Mouse (Mus musculus) C2C12 (cell line): ENCODE data around the gene Nenf.

ENCODE experiments used
- CEBPB ChIP-seq: IDR thresholded peaks from one replicate; pipeline ENCODE4 v1.6.1; 2011; ENCODE audit warnings: low read depth, mild to moderate bottlenecking, control low read depth, moderate library complexity
- CTCF ChIP-seq: IDR thresholded peaks from one replicate; pipeline ENCODE4 v1.5.1; 2011; ENCODE audit not compliant: control insufficient read depth, insufficient read depth, insufficient read length
- FOSL1 ChIP-seq: IDR thresholded peaks from one replicate; pipeline ENCODE4 v1.8.0; 2011; ENCODE audit warnings: mild to moderate bottlenecking, low read length; ENCODE audit not compliant: poor library complexity, insufficient read depth, severe bottlenecking
- MAX ChIP-seq: IDR thresholded peaks from one replicate; pipeline ENCODE4 v1.6.1; 2011; ENCODE audit warnings: mild to moderate bottlenecking, control low read depth
- MYOD1 ChIP-seq: IDR thresholded peaks from one replicate; pipeline ENCODE4 v1.6.1; 2011; ENCODE audit warnings: low read depth; ENCODE audit not compliant: control insufficient read depth, insufficient read length
- MYOG ChIP-seq: IDR thresholded peaks from one replicate; pipeline ENCODE4 v1.6.1; 2011; ENCODE audit not compliant: control insufficient read depth, insufficient read length; ENCODE audit errors: extremely low read depth
- USF1 ChIP-seq: IDR thresholded peaks from one replicate; pipeline ENCODE4 v1.6.1; 2011; ENCODE audit warnings: low read depth, mild to moderate bottlenecking, control low read depth, moderate library complexity

GRCm38 (mm10) chr1:191284502-191284901 is 33.5 kb downstream of the Nenf start:
- TF ChIP-seq CTCF, result no peak
- no peak for TF ChIP-seq MYOD1
- TF ChIP-seq MAX, result no peak
- TF ChIP-seq MYOG, result no peak
- no peak for TF ChIP-seq USF1
- no peak for TF ChIP-seq CEBPB
- no peak for TF ChIP-seq FOSL1
